Mouse (Mus musculus) midbrain, embryonic 16.5 days (tissue): ENCODE results near the gene Rad51b. TPM values are rescaled to one million over a fixed set of nuclear protein-coding genes. Genes with fewer than 3 reads are reported as not detected.
A peak's percentile ranks its signal among the peaks of the same experiment; 100 is the strongest.

Experiments used
- ATAC-seq: fragments of 200-750 bp; cut with Nextera tagmentation; 2 replicates; pipeline ENCODE4 v1.8.0; 2017; ENCODE audit warnings: moderate TSS enrichment
- H3K27ac ChIP-seq: fragments of 300-500 bp; sonication (generic); 2 replicates; pipeline ENCODE4 v1.5.1; 2014; ENCODE audit warnings: mild to moderate bottlenecking, low read length, mixed read lengths
- H3K27me3 ChIP-seq: fragments of 300-500 bp; sonication (generic); 2 replicates; pipeline ENCODE4 v1.6.1; 2014; ENCODE audit warnings: low read depth, low read length, mixed read lengths; ENCODE audit not compliant: control insufficient read depth, insufficient read depth
- H3K36me3 ChIP-seq: fragments of 300-500 bp; sonication (generic); 2 replicates; pipeline ENCODE4 v1.6.1; 2014; ENCODE audit warnings: mild to moderate bottlenecking, low read length, moderate library complexity, mixed read lengths; ENCODE audit not compliant: control insufficient read depth, insufficient read depth
- H3K4me1 ChIP-seq: fragments of 300-500 bp; sonication (generic); 2 replicates; pipeline ENCODE4 v1.6.1; 2014; ENCODE audit warnings: mild to moderate bottlenecking, low read length, mixed read lengths; ENCODE audit not compliant: control insufficient read depth, insufficient read depth
- H3K4me2 ChIP-seq: fragments of 300-500 bp; sonication (generic); 2 replicates; pipeline ENCODE4 v1.6.1; 2014; ENCODE audit warnings: mild to moderate bottlenecking, low read length, mixed read lengths
- H3K4me3 ChIP-seq: fragments of 300-500 bp; sonication (generic); 2 replicates; pipeline ENCODE4 v1.5.1; 2014; ENCODE audit warnings: low read depth, mild to moderate bottlenecking, low read length, moderate library complexity, mixed read lengths
- H3K9ac ChIP-seq: fragments of 300-500 bp; sonication (generic); 2 replicates; pipeline ENCODE4 v1.6.1; 2014; ENCODE audit warnings: low read depth, low read length, mixed read lengths
- H3K9me3 ChIP-seq: fragments of 300-500 bp; sonication (generic); replicated peaks from 2 replicates; pipeline ENCODE4 v1.6.1; 2014; ENCODE audit warnings: mild to moderate bottlenecking, low read length, mixed read lengths; ENCODE audit not compliant: control insufficient read depth, poor library complexity, severe bottlenecking
- WGBS: fragments of 180-500 bp; shearing (Covaris S2); extraction: QIAGEN DNeasy Blood & Tissue Kit; methylation state at CpG from one replicate; pipeline ENCODE4 v1.1.7; 2014; 5-methylcytosine and 5-hydroxymethylcytosine counted together
- polyA plus RNA-seq: library from polyadenylated mRNA; unstranded; fragments of >200 nt; fragmentation: Nextera tagmentation; extraction: Ambion mirVana; gene quantifications from 2 replicates; pipeline ENCODE4 v1.2.1, GENCODE M21; 2015

The Rad51b gene
- polyA plus RNA-seq, 1 experiment from 2014 or later = 1.5 TPM

DNA sequence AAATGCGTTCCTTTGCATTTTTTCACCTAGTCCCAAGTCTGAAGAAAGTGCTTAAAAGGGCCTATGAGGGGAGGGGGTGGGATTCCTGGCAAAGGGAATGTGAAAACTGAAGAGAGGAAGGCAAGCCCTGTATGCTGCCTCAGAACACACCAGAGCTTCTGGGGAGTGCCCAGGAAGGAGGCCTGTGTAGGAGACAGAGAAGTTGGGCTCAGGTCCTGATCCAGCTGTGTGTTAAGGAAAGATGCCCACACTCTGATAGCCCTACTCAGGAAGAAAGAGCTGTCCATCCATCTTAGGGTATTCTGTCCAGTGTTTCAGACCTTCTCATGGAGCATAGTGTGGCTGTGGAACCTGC lies 422.7 kb downstream of the Rad51b start:
- no peaks in the 10 kb centered on the region for H3K9me3 ChIP-seq
- no peak overlapping the region for H3K4me2 ChIP-seq
- H3K36me3 ChIP-seq = no peaks in the 10 kb centered on the region
- WGBS = 17% methylated on average over 1 of the region's 1 CpGs
- H3K4me3 ChIP-seq = no peak overlapping the region
- no peaks in the 10 kb centered on the region; the same call in 1 of the 2 replicates for H3K4me1 ChIP-seq
- no peak overlapping the region; the same call in 1 of the 2 replicates for H3K9ac ChIP-seq
- peak overlapping the region; percentile 77 for H3K27ac ChIP-seq
- no peaks in the 10 kb centered on the region for H3K27me3 ChIP-seq
- ATAC-seq = peak; percentile 28; the same call in 1 of the 2 replicates

DNA sequence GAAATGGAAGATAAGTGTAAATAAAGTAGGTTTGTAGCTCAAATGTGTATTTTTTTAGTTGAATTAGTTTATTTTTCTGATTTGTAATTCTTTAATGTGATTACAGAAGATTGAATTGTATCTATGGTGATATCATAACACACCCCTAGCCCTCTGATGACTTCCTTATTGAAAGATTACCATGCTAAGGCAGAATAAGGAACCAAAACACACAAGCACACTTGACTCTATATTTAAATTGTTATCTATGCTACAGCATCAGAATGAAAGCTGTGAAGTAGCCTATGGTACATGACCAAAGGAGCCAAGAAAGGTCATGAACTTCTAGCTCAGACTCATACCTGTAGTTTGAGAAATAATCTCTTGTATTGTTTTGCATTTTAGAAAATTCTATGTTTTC lies 427.8 kb downstream of the Rad51b start:
- no peak overlapping the region for H3K4me3 ChIP-seq
- no peaks in the 10 kb centered on the region for H3K27me3 ChIP-seq
- no peak for ATAC-seq

DNA sequence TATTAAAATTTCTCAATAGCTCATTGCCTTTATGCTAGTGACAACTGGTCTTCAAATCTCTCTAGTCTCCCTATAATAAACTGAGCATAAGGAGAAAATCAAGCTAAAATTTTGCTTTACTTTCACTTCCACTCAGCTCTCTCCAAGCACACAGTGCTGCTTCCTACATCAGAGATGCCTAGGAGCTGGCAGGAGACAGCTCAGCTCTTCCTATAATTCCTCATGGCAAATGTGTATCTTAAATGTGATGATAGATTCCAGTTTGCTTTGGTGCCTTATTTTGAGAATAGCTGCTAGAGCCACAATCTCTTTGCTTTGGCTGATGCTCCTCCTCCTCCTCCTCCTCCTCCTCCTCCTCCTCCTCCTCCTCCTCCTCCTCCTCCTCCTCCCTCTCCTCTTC lies 428.6 kb downstream of the Rad51b start:
- no peaks in the 10 kb centered on the region for H3K4me1 ChIP-seq
- ATAC-seq = no peak

More for the DNA sequence above, 427.8 kb downstream of the Rad51b start:
- Histone ChIP-seq H3K9me3 (peaks cover 15% of the 10 kb centered on the region), H3K9ac (no peak overlapping the region), H3K4me1 (no peaks in the 10 kb centered on the region), H3K4me2 (no peak overlapping the region), H3K27ac (no peak overlapping the region), H3K36me3 (no peaks in the 10 kb centered on the region)

DNA sequence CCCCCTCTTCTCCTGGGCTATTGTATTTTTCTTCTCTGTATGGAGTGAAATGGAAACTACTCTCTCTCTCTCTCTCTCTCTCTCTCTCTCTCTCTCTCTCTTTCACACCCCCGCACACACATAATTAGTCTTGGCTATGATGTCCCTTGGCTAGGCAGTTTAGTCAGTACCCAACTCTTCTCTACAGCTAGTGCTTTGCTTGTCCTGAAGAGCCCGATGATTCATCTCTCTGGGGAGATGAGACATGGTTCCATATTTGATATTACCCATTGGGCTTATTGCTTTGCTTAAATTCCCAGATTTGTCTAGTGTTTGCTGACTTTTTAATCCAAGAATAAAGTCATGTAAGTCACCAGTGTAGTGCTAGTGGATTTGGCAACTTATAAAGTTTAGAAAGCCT lies 429.0 kb downstream of the Rad51b start:
- no peaks in the 10 kb centered on the region for H3K27me3 ChIP-seq
- no peak overlapping the region for H3K4me3 ChIP-seq
- WGBS = 84% methylated on average over 2 of the region's 2 CpGs
- no peak overlapping the region for H3K27ac ChIP-seq
- no peaks in the 10 kb centered on the region for H3K4me1 ChIP-seq
- ATAC-seq = no peak
- peaks cover 15% of the 10 kb centered on the region for H3K9me3 ChIP-seq
- no peaks in the 10 kb centered on the region for H3K36me3 ChIP-seq
- no peak overlapping the region for H3K4me2 ChIP-seq
- no peak overlapping the region for H3K9ac ChIP-seq

More for the DNA sequence above, 428.6 kb downstream of the Rad51b start:
- Histone ChIP-seq H3K4me2 (no peak overlapping the region), H3K4me3 (no peak overlapping the region), H3K36me3 (no peaks in the 10 kb centered on the region), H3K27me3 (no peaks in the 10 kb centered on the region), H3K9ac (no peak overlapping the region), H3K9me3 (peaks cover 15% of the 10 kb centered on the region), H3K27ac (no peak overlapping the region)

DNA sequence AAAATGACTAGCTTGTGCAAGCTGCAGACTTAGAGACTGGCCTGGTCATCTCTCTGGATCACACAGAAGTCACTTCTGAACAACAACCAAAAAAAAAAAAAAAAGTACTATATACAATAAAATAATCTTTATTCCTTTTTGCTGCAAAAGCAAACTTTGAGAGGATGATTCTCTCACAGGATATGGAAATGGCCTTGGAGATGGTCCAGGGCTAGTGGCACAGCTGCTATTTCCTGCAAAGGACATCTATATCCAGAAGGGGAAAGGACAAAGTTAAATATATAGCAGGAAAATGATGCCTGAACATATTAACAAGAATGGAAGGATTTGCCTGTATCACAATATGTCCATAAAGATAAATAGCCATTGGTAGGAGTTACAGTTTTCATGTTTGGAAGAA lies 429.9 kb downstream of the Rad51b start:
- H3K4me2 ChIP-seq = no peak overlapping the region
- H3K9ac ChIP-seq = no peak overlapping the region
- ATAC-seq = no peak

DNA sequence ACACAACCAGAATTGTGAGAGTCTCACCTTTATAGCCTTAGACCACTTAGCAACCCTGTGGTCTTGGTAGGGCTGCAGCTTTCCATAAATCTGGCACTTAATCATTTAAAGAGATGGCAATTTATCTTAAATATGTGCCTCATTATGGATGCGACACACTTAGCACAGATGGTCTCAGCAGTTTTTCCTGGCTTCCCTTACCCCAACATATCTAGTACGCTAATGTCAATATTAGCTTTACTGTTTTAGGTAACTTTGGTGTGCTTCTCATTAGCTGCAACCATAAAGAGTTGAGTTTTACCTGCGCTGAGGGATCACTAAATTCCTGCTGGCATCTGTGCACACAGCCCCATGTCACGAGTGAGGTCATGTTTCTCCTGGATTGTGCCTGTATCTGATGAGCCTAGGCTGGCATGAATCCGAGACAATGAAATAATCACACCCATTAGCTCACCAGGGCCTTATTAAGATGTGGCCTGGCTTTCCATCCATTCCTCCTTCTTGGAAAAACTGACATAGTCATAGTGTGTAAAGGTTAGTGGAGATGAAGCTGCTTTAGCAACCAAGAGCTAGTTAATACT lies 432.9 kb downstream of the Rad51b start:
- WGBS = 82% methylated on average over 5 of the region's 5 CpGs

More for the DNA sequence above, 429.9 kb downstream of the Rad51b start:
- H3K4me3 ChIP-seq = no peak overlapping the region
- H3K27me3 ChIP-seq = no peaks in the 10 kb centered on the region
- no peaks in the 10 kb centered on the region for H3K4me1 ChIP-seq
- H3K36me3 ChIP-seq = no peaks in the 10 kb centered on the region
- H3K9me3 ChIP-seq = peaks cover 15% of the 10 kb centered on the region
- no peak overlapping the region for H3K27ac ChIP-seq

DNA sequence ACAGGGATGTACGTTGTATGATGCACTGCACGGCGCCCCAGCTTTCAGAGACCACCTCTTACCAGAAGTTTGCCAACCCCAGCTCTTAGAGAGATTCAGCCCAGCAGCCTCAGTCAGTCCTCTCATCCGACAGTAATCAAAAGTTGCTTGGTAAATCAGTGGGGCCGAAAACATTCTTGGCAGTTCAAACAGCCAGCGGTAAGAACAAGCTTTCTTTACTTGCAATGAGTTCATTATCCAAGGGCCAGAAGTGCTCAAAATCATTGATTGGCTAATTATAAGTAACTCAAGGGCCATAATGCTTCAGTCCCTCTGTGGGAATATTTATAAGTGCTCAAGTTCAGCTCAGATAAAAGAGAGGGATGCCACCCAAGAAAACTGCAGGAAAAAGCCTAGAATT lies 434.8 kb downstream of the Rad51b start:
- no peak for ATAC-seq
- Histone ChIP-seq H3K9ac (no peak overlapping the region), H3K27ac (no peak overlapping the region), H3K27me3 (no peaks in the 10 kb centered on the region), H3K36me3 (no peaks in the 10 kb centered on the region), H3K4me3 (no peak overlapping the region), H3K9me3 (peaks cover 15% of the 10 kb centered on the region), H3K4me2 (no peak overlapping the region), H3K4me1 (no peaks in the 10 kb centered on the region)
- 77% methylated on average over 6 of the region's 6 CpGs for WGBS

More for the DNA sequence above, 432.9 kb downstream of the Rad51b start:
- Histone ChIP-seq H3K9ac (no peak overlapping the region), H3K4me3 (no peak overlapping the region), H3K27me3 (no peaks in the 10 kb centered on the region), H3K4me2 (no peak overlapping the region), H3K4me1 (no peaks in the 10 kb centered on the region), H3K9me3 (peaks cover 15% of the 10 kb centered on the region), H3K36me3 (no peaks in the 10 kb centered on the region), H3K27ac (no peak overlapping the region)
- ATAC-seq = no peak

DNA sequence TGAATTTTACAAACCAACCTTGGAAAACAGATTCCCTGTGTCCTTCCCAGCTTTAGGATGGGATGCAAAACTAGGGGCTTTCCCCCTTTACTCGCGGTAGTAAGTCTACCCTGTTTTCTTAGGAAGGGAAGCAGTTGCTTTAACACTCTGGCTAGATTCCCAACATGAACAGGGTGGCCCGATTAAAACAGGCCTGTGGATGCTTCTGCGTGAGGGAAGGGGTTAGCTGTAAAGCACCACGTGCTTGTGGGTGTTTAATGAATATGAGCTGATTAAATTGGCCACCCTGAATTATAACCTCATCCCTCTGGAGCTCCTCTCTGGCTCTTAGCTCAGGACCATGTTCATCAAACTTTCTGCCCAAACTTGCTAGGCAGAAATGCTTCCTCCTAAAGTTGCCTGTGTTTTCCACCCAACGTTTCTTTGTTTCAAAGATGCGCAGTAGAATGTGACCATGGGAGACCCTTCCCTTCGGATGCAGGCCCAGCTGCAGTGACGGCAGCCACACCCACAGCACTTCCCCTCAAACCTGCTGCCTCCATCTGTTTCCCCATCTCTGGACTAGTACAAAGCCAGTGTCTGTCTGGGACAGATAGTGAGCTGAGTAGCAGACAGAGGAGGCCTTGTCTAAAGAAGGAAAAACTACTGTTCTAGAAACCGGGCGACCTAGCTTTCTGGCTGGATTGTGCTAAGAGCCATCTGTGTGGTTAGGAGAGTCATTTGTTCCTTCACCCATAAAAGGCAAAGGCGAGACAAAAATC lies 435.5 kb downstream of the Rad51b start:
- Histone ChIP-seq H3K9me3 (peaks cover 14% of the 10 kb centered on the region), H3K4me2 (no peak overlapping the region), H3K27me3 (no peaks in the 10 kb centered on the region), H3K4me1 (no peaks in the 10 kb centered on the region), H3K9ac (no peak overlapping the region), H3K36me3 (no peaks in the 10 kb centered on the region), H3K27ac (no peak overlapping the region), H3K4me3 (no peak overlapping the region)
- ATAC-seq = no peak
- WGBS = 55% methylated on average over 12 of the region's 12 CpGs

DNA sequence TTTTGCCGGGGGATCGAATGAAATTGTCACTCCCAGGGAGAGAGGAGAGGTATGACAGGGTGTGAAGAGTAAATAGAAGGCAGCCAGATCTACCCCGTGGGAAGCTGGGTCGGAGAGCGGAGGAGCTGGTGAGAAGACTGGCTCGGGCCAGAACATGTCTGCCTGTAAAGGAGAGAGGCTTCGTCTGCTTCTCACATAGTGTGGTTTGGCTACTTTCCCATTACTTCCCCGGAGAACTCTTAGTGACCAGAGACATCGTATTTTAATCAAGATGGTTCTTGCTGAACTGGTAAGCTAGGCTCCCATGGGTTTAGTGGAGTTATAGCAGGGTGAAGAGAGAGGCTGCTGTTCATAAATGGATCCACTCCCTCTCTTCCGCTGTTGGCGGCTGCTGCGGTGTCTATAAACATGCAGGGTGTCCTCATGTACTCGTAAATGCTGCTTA lies 438.3 kb downstream of the Rad51b start:
- H3K4me2 ChIP-seq = no peak overlapping the region
- 74% methylated on average over 13 of the region's 13 CpGs for WGBS
- H3K27ac ChIP-seq = no peak overlapping the region
- no peak overlapping the region for H3K9ac ChIP-seq
- ATAC-seq = no peak
- no peaks in the 10 kb centered on the region for H3K27me3 ChIP-seq
- H3K4me1 ChIP-seq = no peaks in the 10 kb centered on the region
- no peaks in the 10 kb centered on the region for H3K36me3 ChIP-seq
- no peak overlapping the region for H3K4me3 ChIP-seq
- H3K9me3 ChIP-seq = no peaks in the 10 kb centered on the region
